Mouse (Mus musculus) lung, postnatal 4 days (tissue): Measurements from ENCODE around the gene Ift81.
A peak's percentile ranks its signal among the peaks of the same experiment; 100 is the strongest.

Source experiments
- DNase-seq, 2 experiments: peaks; one replicate each; pipeline ENCODE4 v3.0.0; 2021

Gene Ift81

DNA sequence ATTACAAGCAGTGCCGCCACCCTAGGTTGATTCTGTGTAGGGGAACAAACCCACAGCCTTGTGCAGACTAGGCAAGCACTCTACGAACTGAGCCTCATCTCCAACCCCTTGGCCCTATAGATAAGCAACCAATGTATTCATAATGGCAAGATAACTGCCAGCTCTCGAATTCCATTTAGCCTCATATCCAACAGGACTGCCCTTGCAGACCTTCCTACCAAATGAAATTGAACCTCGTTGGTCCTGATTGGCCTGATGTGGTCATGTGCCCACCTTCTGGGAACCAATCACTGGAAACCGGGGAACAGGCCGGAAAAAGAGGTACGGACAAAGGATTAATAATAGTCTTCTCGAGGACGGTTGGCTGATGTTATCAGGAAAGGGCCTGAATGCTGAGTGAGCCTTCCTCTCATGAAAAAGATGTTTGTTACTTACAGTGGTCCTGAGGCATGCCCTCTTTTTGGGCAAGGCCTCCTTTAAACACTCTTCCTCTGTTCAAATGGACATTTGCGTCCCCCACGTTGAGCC is 10.7 kb upstream of the Ift81 start:
- no peak for DNase-seq

DNA sequence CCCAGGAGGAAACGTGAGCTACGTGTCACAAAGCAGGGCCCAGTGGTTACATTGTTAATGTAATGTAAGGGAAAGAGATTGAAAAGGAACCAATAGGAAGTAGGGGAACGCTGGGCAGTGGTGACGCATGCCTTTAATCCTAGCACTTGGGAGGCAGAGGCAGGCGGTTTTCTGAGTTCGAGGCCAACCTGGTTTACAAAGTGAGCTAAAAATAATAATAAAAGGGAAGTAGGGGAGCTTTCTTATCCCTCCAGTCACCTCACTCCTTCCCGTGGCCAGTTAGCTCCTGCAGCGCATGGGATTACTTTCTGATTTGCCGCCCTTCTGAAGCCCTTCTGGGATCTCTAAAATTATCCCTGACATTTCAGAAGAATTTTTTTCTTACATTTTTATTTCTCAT is 9.5 kb upstream of the Ift81 start:
- no peak for DNase-seq

DNA sequence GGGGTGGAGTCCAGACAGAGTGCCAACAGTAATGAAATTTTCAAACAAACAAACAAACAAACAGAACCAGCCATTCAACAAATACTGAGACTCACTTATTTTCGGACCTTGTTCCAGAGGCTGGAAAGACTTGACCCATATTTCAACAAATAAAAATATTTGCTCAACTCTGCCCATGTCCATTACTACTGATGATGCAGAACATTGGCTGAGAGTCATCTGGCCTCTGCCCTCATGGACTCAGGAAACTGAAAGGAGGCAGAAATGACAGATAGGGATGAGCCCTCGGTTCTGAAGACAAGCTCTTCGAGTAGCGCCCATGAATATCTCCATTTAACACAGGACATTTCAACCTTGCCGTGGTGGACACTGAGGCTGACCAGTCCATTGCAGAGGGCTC is 8.2 kb upstream of the Ift81 start:
- DNase-seq, result no peak

DNA sequence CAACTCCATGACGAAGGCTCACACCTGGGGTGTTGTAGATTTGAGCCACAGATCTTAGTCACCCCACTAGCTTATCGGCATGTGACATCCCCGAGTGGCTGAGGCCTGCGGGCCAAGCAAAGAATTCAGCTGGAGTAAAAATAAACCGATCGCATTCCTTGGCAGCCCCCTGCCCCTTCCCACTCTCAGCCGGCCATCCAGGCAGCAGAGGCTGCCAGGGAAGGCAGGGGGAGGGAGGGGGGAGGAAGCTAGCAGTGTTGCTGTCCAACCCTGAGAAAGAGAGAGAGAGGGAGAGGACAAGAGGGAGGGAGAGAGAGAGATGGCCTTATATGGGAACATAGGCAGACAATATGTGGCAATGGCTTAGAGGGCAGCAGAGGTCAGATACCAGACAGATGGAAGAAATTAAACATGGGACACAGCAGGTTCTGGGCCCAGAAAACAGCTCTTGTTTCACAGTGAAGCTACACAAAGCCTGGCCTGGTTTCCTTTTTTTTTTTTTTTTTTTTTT is 7.1 kb upstream of the Ift81 start:
- peak; percentile 77 to 92 for DNase-seq

DNA sequence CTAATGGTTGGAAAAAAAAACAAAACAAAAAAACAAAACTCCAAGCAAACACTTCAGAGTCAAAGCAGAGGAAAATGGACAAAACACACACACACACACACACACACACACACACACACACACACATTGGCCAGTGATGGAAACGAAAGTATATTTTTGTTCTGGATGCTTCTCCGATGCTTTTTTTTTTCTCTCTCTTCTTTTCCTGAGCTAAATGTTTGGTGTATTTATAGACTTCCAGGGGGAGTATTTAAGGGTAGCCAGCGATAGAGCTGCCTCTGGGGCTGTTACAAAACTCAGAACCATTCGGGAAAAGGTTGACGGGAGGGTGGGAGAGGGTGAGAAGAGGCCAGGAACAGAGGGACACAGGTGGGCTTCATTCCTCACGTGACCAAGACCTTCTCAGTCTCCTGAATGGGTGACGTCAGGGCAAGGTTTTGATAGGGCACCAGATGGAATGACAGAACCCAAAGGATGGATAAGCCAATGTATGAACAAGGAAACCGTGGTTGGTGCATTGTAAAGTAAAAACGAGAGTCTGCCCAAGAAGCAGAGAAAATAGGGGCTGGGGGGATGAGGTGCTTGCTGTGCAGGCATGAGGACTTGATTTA is 5.5 kb upstream of the Ift81 start:
- DNase-seq, result no peak

DNA sequence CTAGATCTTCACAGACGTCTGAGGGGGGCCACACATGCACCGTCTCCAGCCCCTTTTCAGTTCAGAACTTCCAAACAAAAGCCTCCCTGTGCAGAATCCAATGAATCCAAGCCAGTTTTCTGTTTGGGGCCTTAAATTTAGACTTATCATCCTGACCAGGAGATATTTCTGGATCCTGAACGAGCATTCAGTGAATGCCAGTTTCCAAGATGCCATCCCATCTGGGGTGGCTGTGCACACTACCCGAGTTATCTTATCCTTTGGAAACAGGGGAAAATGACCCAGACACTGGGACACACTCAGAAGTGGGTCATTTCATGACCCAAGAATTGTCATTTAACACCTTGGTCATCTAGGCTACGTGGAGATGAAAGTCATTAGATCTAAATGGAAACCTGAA is 3.4 kb upstream of the Ift81 start:
- DNase-seq, result no peak

DNA sequence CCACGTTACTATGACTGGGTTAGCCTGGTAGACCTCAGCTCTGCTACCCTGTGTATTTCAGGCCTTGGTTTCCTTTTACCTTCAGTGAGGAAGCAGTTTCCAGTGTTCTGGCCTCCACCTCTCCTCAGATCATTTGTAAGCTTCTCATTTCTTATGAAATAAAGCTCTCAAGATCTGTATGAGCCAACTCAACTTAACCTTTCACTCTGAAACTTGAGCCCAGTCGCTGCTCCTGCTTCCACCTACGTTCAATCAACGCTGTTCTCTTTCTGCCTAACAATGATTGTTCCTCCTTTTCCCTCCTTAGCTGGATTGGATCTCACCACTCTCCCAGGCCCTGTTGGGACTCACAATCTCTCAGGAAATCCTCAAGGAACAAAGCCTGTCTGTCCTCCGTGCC is 2.7 kb downstream of the Ift81 start:
- peak in 1 of 2 experiments; percentile 28 for DNase-seq

DNA sequence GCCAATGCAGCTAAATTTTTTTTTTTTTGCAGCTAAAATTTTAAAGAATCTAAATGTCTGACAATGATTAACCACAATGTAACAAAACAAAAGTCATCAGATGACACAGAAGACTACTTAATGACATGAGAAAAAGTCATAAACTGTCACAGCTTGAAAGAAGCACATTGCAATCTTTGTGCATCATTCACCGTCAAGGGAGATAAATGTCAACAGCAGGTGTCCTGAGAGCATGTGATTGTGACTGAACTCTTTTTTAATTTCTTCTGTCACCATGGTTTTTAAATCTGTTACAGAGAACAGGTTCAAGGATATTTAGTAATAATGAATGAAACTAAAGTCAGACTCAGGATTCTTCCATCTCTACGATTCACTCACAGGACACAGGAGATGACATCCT is 9.4 kb downstream of the Ift81 start:
- no peak for DNase-seq

DNA sequence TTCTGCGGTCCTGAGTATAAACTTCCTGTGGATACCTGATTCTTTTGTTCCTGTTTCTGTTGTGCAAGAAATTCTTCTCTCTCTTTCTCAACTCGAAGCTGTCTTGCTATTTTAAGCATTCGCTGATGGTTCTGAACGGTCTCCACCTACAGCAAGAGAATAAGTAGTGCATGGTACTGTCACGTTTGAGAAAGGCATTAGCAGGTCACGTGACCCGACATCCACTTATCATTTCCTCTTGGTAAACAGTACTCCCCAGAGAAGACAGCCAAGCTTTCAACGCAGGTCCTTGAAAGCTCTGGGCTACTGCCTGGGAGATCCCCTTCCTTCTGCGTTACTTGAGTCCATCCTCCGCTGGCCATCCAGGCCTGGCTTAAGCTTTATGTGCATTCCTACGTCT is 12.1 kb downstream of the Ift81 start:
- peak; percentile 79 to 85 for DNase-seq

DNA sequence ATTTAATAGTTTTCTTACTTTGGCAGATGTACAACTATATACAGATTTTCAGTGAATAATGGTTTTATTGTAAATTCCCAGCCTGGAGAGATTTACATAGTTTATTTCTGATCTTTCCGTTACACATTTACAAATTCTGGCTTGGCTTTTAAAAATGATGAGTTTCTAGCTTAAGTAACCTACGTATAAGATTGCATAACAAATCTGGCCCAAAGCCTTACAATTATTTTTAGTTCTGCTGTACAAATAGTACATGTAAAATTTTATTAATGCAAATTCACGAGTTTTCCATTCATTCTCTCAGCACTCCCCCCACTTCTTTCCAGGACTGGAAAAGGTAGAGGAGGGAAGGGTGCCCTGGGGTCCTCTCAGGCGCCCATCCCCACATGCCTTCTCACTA is 18.8 kb downstream of the Ift81 start:
- no peak for DNase-seq

DNA sequence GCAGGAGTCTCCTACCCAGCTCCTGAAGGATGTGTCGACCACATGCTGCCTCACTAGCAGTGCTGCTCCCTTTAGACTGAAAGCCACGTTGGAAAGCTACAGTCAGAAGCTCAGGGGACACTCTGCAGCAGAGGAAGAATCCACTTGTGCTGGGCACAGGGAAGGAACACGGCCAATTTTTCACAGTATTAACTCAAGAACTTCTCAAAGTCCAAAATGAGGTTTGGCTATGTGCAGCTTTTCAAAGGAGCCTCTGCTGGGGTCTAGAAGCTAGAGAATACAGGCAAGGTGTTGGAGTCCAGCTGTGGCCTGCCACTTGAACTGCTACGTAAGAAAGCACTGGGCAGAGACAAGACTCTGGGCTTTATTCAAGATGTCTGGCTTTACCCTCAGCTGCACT is 24.4 kb downstream of the Ift81 start:
- DNase-seq, result no peak

DNA sequence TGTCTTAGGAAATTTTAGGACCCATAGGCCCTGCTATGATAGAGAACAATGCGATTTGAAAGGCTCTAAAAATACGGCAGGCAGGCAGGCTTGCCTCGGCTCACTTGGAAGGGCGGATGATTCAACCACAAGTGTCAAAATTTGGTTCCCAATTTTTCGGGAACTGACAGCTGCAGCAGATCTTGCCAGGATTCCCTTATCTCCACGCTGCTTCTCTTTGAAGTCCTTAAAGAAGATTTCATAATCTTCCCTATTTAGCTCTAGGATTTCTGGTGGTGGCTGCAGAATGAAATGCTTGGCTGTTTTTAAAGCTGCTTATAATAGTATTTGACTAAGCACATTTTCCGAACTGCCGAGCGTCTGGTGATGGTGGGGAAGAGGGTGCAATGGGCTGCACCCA is 28.8 kb downstream of the Ift81 start:
- no peak for DNase-seq

DNA sequence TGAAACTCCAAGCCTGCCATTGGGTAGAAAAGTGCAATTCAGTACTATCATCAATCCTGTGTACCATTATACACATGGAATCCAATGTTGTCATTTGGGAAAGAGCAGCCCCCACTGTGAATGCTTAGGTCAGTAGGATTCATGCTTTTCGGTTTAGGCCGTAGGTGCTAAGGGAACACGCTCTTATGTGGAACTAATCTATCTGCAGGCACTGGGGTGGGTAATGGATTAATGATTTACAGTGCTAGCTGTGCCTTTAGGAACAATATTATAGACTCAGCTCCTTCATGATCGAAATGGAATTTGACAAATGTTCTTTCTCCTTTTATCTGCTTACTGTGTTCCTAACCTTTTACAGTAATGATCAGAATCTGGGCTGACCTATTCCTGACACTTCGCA is 30.2 kb downstream of the Ift81 start:
- DNase-seq, result no peak

DNA sequence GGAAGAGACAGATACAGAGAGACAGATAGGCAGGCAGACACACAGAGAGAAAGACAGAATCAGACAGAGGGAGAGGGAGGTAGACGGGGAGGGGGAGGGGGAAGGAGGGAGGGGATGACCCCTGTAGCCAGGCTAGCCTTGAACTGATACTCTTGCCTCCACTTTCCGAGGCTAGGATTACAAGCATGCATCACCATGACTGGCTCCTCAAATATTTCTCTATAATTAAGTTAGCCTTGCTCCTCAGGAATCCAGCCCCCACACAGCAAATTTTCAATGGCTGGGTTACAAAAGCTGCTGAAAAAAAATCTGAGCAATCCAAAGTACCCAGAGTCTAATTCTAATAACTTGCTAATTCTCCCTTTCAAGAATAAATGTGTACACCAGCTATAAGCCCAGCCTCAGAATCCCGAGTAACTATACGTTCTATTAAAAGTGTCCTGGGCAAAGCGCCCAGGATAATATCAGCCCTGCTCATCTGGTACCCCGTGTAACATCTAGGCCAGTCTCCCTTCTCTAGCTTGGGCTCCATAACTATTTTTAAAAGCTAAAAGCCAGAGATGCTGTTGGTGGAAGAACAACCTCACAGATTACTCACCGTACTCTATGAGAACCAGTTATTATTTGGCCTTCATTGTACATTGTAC is 37.5 kb downstream of the Ift81 start:
- DNase-seq, result no peak

DNA sequence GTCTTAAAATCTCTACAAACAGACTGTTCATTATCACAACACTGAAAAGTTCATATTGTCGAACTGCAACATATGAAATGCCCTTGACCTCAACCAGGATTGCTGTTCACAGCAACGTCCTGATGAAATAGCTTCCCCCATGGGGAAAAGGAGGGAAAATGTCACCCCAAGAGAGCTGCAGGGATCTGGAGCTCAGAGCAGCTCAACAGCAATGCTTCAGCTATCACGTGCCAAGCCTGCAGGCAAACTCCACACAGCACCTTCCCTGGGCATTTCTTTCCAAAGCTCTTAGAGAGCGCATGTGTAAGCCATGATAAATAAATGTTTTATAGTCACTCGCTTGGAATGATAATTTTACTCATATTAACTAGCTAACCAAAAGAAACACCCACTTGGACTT is 42.3 kb downstream of the Ift81 start:
- DNase-seq, result no peak

DNA sequence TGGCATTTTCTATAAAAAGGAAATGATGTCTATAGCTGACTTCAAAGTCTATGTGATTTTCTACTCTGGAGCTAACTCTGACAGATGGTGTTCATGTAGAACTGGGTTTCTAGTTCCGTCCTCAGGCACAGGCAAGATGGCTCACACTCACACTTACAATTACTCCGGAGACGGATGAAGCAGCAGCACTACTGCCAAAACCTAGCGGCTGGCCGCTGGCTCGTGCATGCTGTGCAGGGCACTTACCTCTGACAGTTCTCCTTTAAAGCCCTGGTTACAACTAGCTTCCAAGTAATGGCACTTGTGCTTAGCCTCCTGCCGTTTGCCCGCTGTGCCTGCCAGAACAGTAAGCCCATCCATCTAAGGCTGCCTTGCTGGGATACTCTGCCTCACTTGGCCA is 47.7 kb downstream of the Ift81 start:
- DNase-seq, result peak in 1 of 2 experiments; percentile 29

DNA sequence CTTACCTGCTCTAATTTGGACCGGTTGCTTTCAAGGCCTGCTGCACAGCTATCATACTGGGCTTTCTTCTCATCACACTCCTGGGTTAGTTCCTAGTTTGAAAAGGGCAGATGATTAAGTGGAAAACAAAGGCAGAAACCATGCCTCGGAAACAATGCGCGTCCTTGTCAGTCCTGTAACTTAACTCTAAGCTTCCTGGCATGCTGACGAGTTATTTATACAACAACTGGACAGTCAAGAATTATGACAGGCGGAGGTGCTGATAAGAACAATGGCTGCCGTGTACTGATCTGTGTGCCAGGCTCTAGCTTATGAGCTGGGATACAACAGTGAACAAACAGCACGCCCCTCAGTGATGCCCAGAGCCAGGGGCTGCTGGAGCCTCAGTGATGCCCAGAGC is 53.7 kb downstream of the Ift81 start:
- peak; percentile 27 to 37 for DNase-seq

DNA sequence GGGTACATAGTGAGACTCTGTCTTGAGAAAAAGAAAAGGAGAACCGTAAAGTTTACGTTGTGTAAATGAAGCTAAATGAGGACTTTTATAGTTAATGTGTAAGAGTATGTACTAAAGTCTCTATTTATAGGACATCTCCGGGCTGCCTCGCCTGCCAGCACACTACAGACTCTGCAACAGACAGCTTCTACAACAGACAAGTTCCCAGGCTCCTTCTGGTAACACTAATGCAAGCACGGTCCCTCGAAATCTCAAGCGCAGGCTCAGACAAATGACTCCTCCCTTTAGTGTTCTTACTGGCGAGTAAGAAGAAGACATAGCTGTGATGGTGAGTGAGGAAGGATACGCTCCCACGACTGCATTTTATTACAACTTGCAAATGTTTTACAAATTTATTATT is 56.2 kb downstream of the Ift81 start:
- DNase-seq, result no peak

DNA sequence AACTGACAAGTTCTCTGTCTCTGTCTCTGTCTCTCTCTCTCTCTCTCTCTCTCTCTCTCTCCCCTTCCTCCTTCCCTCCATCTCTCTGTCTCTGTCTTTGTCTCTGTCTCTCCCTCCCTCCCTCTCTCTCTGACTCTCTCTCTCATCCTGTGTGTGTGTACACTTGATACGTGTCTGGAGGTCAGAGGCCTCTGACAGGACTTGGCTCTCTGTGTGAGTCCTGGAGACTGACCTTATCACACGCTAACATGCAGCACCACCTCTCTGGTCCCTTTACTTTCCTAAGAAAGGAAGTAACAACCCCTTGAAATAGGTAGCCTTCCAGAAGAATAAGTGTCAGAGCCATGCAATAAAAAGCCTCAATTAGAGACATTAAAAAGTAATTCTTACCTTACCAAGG is 59.2 kb downstream of the Ift81 start:
- no peak for DNase-seq

DNA sequence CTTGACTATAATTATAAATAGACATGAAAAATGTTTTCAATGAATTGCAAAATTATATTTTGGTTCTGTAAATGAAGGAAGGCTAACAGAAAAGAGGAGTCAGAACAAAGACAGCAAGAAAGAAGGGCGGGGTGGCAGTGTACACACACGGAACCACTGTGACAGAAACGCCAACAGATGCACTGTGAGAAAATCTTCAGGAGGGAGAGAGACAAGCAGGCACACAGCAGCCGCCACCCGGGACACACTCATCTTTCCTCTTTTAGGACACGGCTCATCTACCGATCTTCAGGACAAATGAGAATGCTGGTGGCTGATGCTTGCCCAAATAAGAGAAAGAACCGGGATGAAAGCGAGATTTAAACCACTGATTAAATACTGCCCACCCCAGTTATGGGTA is 61.7 kb downstream of the Ift81 start:
- DNase-seq, result no peak

DNA sequence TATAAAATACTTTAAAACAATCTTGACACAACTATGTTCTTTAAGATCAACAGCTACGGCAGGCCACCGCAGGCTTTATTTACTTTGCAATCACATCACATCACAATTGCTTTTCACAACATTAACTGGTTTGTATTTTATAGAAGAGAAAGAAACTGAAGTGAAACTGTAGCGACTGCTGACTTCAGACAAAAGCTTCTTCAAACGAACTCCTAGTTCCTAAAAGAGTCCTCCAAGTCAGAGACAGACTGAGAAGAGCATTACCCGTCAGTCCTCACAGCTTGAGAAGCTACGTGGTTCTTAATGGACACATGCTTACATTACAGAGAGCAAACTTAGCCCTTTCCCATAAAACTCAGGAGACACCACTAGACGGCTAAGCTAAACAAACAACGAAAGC is 63.9 kb downstream of the Ift81 start:
- no peak for DNase-seq

DNA sequence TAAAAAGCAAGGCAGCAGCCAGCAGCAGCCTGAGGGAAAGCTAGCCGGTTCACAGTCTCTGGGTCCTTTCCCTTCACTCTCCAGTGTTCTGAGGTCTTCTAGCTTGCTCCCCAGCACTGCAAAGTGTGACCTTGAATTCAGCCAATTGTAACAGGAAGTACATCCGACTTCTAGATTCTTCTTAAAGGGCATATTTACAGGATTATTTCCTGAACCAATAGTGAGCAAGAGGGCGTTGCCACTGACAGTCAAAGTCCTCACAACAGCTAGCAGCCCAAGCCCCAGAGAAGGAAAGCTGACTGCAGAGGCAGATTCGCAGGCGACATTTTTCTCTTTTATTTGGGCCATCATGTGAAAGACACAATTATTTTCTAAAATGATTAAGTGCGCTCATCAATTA is 65.6 kb downstream of the Ift81 start:
- peak; percentile 52 to 57 for DNase-seq

DNA sequence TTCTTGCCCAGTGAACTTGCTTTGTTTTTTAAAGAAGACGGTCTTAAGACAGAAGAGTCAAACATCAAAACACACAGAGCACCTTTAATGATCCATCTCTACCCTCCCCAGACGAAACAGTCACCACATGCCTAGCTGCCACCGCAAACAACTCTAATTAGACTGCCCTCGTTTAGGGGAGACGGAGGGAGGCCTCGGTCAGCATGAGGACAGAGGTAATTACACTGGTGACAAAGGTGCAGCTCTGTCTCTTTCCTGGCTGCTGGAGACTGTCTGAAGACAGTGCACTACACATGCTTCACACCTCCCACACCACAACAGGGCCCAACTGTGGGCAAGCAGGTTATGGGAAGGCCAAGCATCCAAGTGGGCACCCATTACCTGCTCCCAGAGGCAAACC is 66.5 kb downstream of the Ift81 start:
- DNase-seq, result no peak

DNA sequence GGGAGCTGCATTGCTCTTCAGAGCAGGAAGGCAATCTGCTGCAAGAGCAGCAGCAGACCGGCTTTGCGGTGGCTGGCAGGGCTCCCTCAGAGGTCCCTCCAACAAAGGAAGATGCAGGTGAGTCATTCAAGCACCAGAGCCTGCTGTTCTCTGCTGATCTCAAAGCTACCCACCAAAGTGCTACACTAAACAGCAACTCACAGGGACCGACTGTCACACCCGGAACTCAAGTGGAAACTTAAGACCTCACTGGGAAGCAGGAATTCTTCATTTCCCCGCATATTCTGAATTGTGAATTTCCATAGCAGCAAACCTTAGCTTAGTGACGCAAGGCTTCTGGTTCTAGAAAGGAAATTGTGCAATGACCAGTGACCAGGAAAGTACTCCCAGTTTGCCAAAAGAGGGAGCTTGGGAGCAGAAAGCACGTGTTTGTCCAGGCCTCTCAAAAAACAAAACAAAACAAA is 67.0 kb downstream of the Ift81 start:
- DNase-seq, result peak; percentile 67 to 75

DNA sequence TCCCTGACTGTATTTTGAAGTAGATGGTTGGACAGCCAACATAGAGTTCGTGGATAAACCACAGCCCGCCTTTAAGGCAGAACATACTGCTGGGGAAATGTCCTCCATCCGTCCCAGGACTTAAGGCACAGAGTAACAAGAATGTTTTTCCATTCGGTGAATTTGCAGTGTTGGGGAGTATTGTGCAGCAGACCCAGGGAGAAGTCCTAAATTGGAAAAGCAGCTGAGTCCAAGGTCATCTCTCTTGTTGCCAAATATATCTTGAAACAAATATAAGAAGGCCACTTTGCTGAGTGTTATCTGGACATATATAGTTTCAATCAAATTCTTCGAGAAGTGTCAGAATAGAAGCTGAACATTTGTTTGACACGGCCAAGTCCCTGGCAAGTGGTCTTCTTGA is 70.9 kb downstream of the Ift81 start:
- no peak for DNase-seq
